Mouse (Mus musculus): ENCODE results near the gene Mis12.
A peak's percentile ranks its signal among the peaks of the same experiment; 100 is the strongest.

The Mis12 gene

GRCm38 (mm10) chr11:71019201-71020068, at the start of gene Mis12, which contains the start of gene Derl2:
Mis12 (plus strand) TSS chr11:71019611.
Derl2 (minus strand) TSS chr11:71019841.
- peak; percentile 100 for DNase-seq

GRCm38 (mm10) chr11:70969821-70970559, 49.4 kb upstream of the Mis12 start, which contains the start of the genes Nup88 and Rpain:
Nup88 (minus strand) TSS chr11:70969973.
Rpain (plus strand) TSS chr11:70970213.
- DNase-seq: peak; percentile 95

DNA sequence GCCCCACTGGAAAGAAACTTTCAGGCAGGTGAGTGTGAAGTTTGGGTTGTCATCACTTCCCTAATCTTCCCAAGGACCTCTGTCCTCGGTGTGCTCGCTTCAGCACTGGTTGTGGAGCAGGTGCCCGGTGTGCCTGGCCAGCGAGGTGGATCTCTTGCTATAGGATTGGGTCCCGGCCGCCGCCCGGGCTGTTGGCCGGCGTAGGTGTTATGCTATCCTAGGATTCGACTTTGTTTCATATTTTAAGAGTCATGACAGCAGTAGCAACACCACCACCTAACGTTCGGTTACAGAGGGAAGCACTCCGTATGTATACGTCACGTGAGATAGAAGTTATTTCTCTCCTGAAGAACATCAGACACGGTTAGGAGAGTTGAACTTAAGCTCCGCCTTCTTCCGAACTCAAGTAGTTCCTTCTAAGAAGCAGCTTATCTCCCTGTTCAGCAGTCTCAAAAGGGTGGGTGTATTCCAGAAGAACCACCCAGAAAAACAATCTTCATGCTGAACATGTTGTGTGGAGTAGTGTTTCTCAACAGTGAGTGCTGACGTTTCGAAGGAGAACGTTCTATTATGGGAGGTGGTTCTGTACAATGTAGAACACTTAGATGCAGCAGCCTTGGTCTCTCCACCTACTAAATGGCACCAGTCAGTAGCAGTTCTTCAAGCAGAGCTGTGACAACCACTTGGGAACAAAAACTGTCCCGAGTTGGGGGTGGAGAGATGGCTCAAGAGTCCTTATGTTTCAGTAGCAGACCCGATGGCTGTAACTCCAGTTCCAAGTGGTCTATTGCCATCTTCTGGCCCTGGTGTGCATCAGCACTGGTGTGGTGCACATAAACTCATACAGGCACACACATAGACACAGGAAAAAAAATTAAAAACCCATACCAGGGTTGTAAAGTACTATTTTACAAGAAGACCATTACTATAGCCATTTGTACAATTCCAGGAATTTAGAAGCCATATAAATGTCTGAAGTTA, 48.6 kb upstream of the Mis12 start:
- DNase-seq: peak; percentile 40

GRCm38 (mm10) chr11:70972586-70972985, 46.8 kb upstream of the Mis12 start:
- DNase-seq: no peak

GRCm38 (mm10) chr11:70973947-70974346, 45.5 kb upstream of the Mis12 start:
- no peak for DNase-seq

- no peak for DNase-seq
Measured at GRCm38 (mm10) chr11:70975193-70975592, 44.2 kb upstream of the Mis12 start.

GRCm38 (mm10) chr11:70977293-70977692, 42.1 kb upstream of the Mis12 start:
- no peak for DNase-seq

DNA sequence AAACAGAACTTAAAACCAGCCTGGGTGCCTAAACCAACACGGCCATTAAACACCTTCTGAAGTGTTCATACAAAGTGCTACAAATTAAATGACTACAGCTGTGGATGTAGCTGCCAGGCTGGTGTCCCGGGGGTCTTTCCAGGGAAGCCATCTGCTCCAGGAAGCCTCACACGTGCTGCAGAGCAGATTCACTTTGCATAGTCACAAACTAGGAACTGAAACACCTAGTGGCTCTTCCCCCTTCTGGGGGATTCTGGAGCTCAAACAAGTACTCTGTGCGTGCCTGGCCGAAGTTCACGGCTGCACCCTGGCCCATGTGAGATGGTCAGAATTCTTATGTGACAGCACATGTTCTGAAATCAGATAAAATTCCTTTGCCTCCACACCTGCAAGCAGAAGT, 39.2 kb upstream of the Mis12 start:
- DNase-seq: no peak

GRCm38 (mm10) chr11:70980751-70981510, 38.5 kb upstream of the Mis12 start:
- no peak for DNase-seq

GRCm38 (mm10) chr11:70982030-70982429, 37.4 kb upstream of the Mis12 start:
- no peak for DNase-seq

DNA sequence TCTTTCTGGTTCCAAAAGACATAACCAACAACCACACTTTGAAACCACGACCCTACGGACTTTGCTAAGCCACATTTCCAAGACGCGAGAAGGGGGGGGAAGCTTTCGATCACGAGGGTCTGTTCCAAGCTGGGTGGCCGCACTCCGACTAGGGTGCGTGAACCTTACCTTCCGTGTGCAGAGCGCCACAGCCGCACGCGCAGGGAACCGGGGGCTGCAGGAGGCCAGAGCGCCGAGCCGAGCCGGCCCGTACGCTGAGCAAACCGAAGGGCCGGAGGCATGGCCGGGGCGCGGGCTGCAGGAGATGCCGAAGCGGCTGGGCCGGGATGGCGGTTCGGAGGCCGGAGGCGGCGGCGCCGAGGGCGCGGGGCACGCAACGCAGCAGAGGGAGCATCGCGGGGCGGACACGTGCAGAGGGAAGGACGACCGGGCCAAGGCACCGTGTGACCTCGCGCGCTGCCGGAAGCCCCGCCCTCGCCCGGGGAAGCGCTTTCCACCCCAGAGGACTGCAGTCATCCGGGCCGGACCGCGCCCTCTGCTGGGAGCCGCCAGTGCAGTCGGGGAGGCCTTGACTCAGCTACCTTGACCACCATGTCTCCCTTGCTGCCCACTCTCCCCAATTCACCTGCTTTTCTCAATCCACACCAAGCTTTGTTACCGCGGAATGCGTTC, 36.7 kb upstream of the Mis12 start, which contains the start of gene C1qbp:
Gene C1qbp (minus strand): TSS at position 470 of the 672 bp plus-strand sequence.
- DNase-seq: peak; percentile 92

DNA sequence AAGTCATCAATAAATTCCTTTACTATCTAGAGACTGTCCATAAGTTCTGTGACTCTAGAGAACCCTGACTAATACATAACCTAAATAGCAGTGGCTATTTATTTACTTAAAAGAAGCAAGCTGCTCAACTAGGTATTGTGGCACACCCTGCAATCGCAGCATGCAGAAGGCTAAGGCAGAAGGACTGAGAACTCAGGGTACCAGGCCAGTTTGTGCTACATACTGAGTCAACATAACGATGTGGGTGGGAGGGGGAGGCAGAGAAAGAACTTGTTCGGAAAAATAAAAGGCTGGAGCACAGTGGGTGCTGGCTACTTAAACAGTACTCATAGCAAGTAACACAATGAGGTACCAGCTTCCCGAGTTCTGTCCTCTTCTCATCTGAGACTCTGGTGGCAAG, 18.2 kb upstream of the Mis12 start:
- no peak for DNase-seq

GRCm38 (mm10) chr11:71003611-71004315, 15.6 kb upstream of the Mis12 start:
- no peak for DNase-seq

DNA sequence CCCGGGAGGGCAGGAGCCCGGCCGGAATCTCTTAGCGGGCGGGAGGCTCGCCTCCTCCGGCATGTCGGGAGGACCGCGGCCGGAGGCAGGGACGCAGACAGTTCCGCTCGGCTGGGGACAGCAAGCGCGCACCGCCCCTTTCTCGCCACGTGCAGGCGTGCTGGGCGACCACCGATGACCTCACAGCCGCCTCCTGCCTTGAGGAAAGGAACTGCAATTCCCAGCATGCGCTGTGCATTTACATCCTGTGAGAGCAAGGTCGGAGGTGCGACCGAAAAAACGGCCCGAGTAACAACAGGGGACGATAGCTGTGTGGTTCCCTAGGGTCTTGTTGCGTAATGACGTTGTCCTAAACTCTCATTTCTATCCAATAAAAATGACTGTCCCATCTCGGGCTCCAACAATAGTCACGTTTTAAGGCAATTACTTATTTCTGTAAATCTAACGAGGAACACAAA, 15.1 kb upstream of the Mis12 start, which contains the start of gene Dhx33:
Gene Dhx33 (minus strand): TSS at position 122 of the 458 bp plus-strand sequence.
- DNase-seq: peak; percentile 98

DNA sequence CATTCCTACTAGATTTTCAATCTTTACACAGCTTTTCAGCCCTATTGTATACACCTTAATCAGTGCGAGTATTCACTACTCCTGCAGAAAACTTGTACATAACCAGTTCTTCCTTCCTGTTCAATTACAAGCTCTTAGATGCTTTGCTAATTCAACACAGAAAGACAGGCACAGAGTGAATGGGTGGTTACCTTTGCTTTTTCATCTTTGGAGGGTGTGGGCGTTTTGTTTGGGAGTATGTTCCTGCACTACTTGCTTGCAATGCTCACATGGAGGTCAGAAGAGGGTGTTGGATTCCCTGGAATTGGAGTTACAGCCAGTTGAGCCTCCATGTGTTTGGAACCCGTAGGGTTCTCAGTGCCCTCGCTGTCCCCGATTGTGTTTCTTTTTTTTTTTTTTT, 14.4 kb upstream of the Mis12 start:
- DNase-seq: no peak

DNA sequence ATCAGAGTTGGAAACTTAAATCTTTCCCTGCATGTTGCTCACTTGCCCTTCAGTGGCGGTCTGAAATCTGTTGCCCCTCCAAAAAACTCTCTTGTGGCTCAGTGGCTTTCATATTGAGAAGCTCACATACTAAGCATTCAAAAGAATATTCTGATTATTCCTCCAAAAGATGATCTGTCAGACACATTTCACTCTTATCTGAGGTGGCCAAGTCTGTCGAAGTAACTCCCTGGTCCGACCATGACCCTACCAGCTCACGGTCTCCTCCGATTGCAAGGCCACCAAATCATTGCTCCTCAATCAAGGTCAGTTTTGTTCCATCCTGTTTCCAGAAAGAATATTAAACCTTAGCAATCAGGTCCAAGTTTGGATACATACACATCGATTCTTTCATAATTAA, 12.4 kb upstream of the Mis12 start:
- no peak for DNase-seq

GRCm38 (mm10) chr11:71007831-71008230, 11.6 kb upstream of the Mis12 start:
- DNase-seq: no peak

- DNase-seq: no peak
Measured at GRCm38 (mm10) chr11:71008321-71008720, 11.1 kb upstream of the Mis12 start.

DNA sequence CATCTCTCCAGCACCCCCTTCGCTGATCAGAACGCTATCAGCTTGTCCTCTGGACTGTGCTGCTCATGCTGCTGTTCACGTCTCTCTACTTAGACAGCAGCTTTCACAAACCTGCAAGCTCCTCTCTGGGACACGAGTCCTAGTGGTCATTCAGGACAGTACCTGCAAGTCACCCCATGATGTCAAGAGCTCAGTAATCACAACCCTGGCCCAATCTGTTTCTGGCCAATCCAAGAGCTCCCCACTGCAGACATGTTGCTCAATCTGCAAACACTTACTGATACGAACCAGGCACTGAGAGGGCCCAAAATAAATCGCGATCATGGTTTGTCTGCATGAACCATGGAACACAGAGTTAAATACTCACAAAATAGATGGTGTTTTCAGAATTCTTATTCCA, 6.7 kb upstream of the Mis12 start:
- no peak for DNase-seq

DNA sequence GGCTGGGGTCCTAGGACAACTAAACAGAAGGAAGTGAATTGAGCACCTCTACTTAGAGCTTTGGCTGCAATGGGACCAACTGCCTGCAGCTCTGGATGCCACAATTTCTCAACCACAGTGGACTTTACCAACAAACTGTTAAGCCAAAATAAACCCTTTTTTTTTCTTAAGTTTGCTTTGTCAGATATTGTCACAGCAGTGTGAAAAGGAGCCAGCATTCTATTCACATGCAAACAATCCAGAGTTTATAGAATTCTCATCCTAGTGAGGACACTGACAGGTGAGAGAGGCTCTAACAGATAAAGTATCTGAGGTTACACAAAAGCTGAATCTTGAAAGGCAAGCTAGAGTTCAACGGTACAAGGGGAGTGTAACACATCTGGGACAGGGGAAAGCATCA, 2.4 kb upstream of the Mis12 start:
- no peak for DNase-seq
